Mouse (Mus musculus) liver, embryonic 14.5 days (tissue): Measurements from ENCODE around the gene Pabpn1. TPM values are rescaled to one million over a fixed set of nuclear protein-coding genes. Genes with fewer than 3 reads are reported as not detected.
"Not testable (repeated sequence)": the region's sequence is repeated elsewhere in the genome, so short reads cannot be mapped to it uniquely, and the experiment has no call there.

ENCODE experiments used
- ATAC-seq: fragments of 200-750 bp; cut with Nextera tagmentation; 2 replicates; pipeline ENCODE4 v1.8.0; 2017; ENCODE audit warnings: moderate number of reproducible peaks, mild to moderate bottlenecking, moderate library complexity; ENCODE audit not compliant: insufficient read depth
- DNase-seq, 3 experiments: peaks; one replicate each; pipeline ENCODE4 v3.0.0-alpha.2; 2012 to 2013; ENCODE audit warnings: low read depth in 3 of 3, low spot score in 3 of 3
- H3K27ac ChIP-seq: fragments of 300-500 bp; sonication (generic); 2 replicates; pipeline ENCODE4 v1.5.1; 2014; ENCODE audit warnings: moderate library complexity, mild to moderate bottlenecking, control low read depth, inconsistent platforms
- H3K27me3 ChIP-seq: fragments of 300-500 bp; sonication (generic); 2 replicates; pipeline ENCODE4 v1.6.1; 2014; ENCODE audit warnings: mild to moderate bottlenecking, low read length, moderate library complexity; ENCODE audit not compliant: control insufficient read depth, insufficient read depth
- H3K36me3 ChIP-seq: fragments of 300-500 bp; sonication (generic); replicated peaks from 2 replicates; pipeline ENCODE4 v1.6.1; 2014; ENCODE audit warnings: low read depth; ENCODE audit not compliant: control insufficient read depth, insufficient read depth
- H3K4me1 ChIP-seq, 2 experiments: fragments of 200-500 bp in 1 of 2; fragments of 300-500 bp in 1 of 2; sonication (generic) in 1 of 2; replicated peaks; 2 replicates each; pipeline ENCODE4 v1.6.1; 2012 to 2014; ENCODE audit warnings: antibody characterized with exemption in 1 of 2, inconsistent platforms in 1 of 2, low read length in 1 of 2; ENCODE audit not compliant: control insufficient read depth in 2 of 2, insufficient read depth in 2 of 2
- H3K4me2 ChIP-seq: fragments of 300-500 bp; sonication (generic); 2 replicates; pipeline ENCODE4 v1.6.1; 2014; ENCODE audit warnings: low read depth, mild to moderate bottlenecking, control low read depth, moderate library complexity
- H3K4me3 ChIP-seq, 2 experiments: fragments of 200-500 bp in 1 of 2; fragments of 300-500 bp in 1 of 2; sonication (generic) in 1 of 2; 2 replicates each; pipeline ENCODE4 v1.5.1; 2012 to 2014; ENCODE audit warnings: low read depth in 2 of 2, low read length in 2 of 2, mild to moderate bottlenecking in 2 of 2, control low read depth in 1 of 2, inconsistent platforms in 1 of 2, moderate library complexity in 1 of 2; ENCODE audit not compliant: insufficient read depth in 1 of 2
- H3K9ac ChIP-seq: fragments of 300-500 bp; sonication (generic); replicated peaks from 2 replicates; pipeline ENCODE4 v1.6.1; 2014; ENCODE audit warnings: mild to moderate bottlenecking, control low read depth, moderate library complexity
- H3K9me3 ChIP-seq: fragments of 300-500 bp; sonication (generic); 2 replicates; pipeline ENCODE4 v1.6.1; 2016; ENCODE audit warnings: low read length, mixed read lengths; ENCODE audit not compliant: control insufficient read depth
- CTCF ChIP-seq: IDR thresholded peaks from 2 replicates; pipeline ENCODE4 v1.5.1; 2016; ENCODE audit warnings: antibody characterized with exemption, low read depth, control low read depth
- EP300 ChIP-seq: IDR thresholded peaks from 2 replicates; pipeline ENCODE4 v1.6.1; 2016; ENCODE audit warnings: antibody characterized with exemption, low read depth
- WGBS: fragments of 180-500 bp; shearing (Covaris S2); extraction: QIAGEN DNeasy Blood & Tissue Kit; methylation state at CpG from one replicate; pipeline ENCODE4 v1.1.7; 2014; ENCODE audit not compliant: insufficient replicate concordance; 5-methylcytosine and 5-hydroxymethylcytosine counted together
- polyA plus RNA-seq, 2 experiments: library from polyadenylated mRNA; depleted of rRNA in 1 of 2; stranded (reverse) in 1 of 2; unstranded in 1 of 2; fragments of >200 nt; fragmentation: Nextera tagmentation in 1 of 2; extraction: Ambion mirVana in 1 of 2; gene quantifications; 2 replicates each; pipeline versions ENCODE4 v1.2.1 to v1.2.3; 2012 to 2014

The Pabpn1 gene
- polyA plus RNA-seq, 2 experiments = 47.1 to 110 TPM

DNA sequence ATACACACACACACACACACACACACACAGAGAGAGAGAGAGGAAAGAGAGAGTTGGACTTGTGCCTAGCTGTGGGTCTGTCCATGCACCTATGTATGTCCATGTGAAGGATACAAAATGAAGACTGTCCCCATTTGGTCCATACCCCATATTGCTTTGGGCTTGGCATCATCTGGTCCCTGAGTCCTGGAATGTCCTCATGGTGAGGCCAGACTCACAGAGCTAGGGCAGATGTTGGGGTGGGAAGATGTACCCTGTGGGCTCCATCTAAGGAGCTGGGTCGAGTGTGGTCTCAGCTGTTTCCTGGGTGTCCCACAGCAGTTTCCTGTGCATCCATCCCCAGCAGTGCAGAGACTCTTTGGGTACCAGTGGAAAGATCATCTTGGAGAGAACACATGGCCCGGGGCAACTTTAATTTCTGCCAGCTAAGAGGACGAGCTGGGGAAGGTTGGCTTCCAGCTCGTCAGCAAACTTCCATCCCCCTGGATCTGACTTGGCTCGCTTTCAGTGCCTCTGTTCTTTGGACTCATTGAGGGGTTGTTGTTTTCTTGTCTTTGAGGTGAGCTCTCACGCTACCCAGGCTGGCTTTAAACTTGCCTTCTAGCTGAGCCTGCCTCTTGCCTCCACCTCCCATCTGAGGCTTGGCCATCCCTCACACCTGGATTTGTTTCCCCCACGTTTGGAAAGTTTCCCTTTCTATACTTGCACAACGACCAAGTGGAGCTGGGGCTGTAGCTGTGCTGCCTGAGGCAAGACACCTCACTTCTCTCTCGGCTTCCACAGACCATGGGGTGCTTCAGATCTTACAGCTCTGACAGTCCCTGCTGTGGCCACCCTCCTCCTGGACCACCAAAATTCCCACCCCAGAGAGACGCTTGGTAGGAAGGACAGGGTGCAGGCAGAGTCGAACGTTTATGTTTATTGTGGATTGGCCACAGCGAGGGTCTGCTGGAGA is 49.0 kb downstream of the Pabpn1 start:
- TF ChIP-seq EP300 (no peak), CTCF (no peak)
- H3K4me1 ChIP-seq = no peaks in the 10 kb centered on the region
- WGBS = 40% methylated on average over 13 of the region's 13 CpGs
- DNase-seq (no peak), ATAC-seq (no peak)
- no peak overlapping the region for H3K4me2 ChIP-seq
- no peak overlapping the region for H3K27ac ChIP-seq
- no peak overlapping the region for H3K9ac ChIP-seq
- no peaks in the 10 kb centered on the region for H3K27me3 ChIP-seq
- H3K4me3 ChIP-seq = no peak overlapping the region
- no peaks in the 10 kb centered on the region for H3K36me3 ChIP-seq
- no peaks in the 10 kb centered on the region for H3K9me3 ChIP-seq

DNA sequence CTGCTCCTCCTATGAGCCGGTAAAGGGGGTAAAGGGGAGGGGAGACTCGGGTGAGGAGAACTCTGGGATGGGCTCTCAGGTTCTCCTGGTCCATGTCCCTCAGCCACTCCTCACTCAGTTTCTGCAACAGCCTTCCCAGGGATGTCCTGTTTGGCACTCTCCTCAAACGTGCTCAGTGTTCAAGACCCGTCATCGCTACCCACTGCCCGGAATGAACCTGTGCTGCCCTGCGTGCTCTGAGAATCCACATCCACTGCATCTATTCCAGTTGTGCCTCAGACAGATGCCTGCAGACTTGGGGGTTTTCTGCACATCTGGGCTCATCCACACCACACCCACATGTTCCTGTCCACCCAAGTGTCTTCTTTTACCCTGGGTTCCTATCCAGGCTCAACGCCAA is 50.2 kb downstream of the Pabpn1 start:
- no peak overlapping the region for H3K9ac ChIP-seq
- H3K27ac ChIP-seq = no peak overlapping the region
- no peaks in the 10 kb centered on the region for H3K36me3 ChIP-seq
- no peak overlapping the region for H3K4me2 ChIP-seq
- H3K4me3 ChIP-seq = no peak overlapping the region
- H3K27me3 ChIP-seq = no peaks in the 10 kb centered on the region
- H3K4me1 ChIP-seq = no peaks in the 10 kb centered on the region
- no peak for ATAC-seq
- H3K9me3 ChIP-seq = no peaks in the 10 kb centered on the region
- no peak for DNase-seq
- TF ChIP-seq CTCF (no peak), EP300 (no peak)
- 70% methylated on average over 8 of the region's 8 CpGs for WGBS

DNA sequence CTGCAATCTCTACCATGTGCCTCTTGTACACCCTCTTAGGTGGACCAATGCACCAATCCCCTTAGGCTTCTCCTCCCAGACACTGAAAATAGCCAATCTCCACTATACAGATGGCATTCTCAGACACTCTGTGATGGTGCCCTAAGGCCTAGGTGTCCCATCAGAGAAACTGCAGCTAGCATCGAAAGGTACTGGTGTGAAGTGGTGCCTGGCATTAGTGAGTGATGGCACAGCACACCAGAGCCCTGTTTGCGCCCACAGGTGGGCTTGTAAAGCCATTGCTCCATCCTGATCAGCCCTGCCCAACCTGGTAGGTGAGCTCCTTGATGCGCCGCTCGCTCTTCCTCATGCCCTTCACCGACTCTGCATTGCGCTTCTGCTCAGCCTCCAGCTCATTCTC is 51.7 kb downstream of the Pabpn1 start:
- no peaks in the 10 kb centered on the region for H3K4me1 ChIP-seq
- no peaks in the 10 kb centered on the region for H3K27me3 ChIP-seq
- DNase-seq (no peak), ATAC-seq (no peak)
- no peak for TF ChIP-seq CTCF
- no peak for TF ChIP-seq EP300
- H3K9ac ChIP-seq = no peak overlapping the region
- no peak overlapping the region for H3K4me2 ChIP-seq
- no peaks in the 10 kb centered on the region for H3K9me3 ChIP-seq
- WGBS = 75% methylated on average over 7 of the region's 7 CpGs
- H3K36me3 ChIP-seq = no peaks in the 10 kb centered on the region
- H3K27ac ChIP-seq = no peak overlapping the region
- H3K4me3 ChIP-seq = no peak overlapping the region

DNA sequence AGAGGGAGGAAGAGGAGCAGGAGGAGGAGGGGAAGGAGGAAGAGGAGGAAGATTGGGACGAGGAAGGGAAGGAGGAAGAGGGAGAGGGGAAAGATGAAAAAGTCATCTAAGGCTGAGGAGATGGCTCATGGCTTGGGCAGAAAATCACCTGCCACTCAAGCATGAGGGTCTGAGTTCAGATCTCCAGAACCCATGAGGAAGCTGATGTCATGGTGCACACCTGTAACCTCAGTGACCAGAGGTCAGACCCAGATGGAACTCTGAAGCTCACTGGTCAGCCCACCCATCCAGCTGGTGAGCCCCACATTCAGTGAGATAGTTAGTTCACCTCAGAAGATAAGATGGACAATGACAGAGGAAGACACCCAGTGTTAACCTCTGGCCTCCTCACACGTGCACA is 52.6 kb downstream of the Pabpn1 start:
- no peaks in the 10 kb centered on the region for H3K4me1 ChIP-seq
- no peak overlapping the region for H3K4me2 ChIP-seq
- 34% methylated on average over 2 of the region's 2 CpGs for WGBS
- DNase-seq (no peak), ATAC-seq (no peak)
- H3K27ac ChIP-seq = no peak overlapping the region
- no peaks in the 10 kb centered on the region for H3K9me3 ChIP-seq
- H3K9ac ChIP-seq = no peak overlapping the region
- TF ChIP-seq CTCF = no peak
- TF ChIP-seq EP300 = no peak
- H3K27me3 ChIP-seq = no peaks in the 10 kb centered on the region
- H3K4me3 ChIP-seq = no peak overlapping the region
- no peaks in the 10 kb centered on the region for H3K36me3 ChIP-seq

DNA sequence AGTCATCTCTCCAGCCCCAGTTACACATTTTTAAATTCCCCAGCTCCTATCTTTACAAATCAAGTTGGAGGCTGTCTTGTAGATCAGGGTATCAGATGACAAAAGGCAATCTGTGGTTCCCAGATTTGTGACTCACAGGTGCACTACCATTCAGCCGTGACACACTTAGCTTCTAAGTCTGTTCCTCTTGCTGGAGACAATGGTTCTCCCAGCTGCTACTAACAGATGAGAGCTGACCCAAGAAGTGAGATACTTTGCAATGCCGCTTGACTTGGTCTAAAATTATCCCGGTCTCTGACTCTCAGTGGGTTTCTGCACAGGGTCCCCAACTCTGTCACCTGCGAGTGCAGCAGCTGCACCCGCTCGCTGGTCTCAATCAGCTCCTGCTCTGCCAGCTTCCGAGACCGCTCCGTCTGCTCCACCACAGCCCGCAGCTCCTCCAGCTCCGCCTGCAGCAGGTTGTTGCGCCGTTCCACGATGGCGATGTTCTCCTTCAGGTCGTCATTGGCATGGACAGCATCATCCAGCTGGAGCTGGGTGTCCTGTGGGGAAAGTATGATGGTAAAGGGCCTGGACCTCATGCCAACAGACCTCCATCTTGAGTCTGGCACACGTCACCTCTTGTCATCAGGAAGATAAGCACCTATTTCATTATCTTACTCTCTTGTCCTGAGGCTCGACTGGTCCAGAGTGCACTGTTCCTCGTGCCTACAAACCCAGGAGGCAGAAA is 53.8 kb downstream of the Pabpn1 start:
- TF ChIP-seq CTCF = no peak
- TF ChIP-seq EP300 = no peak
- Histone ChIP-seq H3K27ac (no peak overlapping the region), H3K36me3 (no peaks in the 10 kb centered on the region), H3K9ac (no peak overlapping the region), H3K4me1 (no peaks in the 10 kb centered on the region), H3K9me3 (no peaks in the 10 kb centered on the region), H3K4me3 (no peak overlapping the region), H3K27me3 (no peaks in the 10 kb centered on the region), H3K4me2 (no peak overlapping the region)
- DNase-seq (no peak), ATAC-seq (no peak)
- WGBS = 69% methylated on average over 19 of the region's 19 CpGs

DNA sequence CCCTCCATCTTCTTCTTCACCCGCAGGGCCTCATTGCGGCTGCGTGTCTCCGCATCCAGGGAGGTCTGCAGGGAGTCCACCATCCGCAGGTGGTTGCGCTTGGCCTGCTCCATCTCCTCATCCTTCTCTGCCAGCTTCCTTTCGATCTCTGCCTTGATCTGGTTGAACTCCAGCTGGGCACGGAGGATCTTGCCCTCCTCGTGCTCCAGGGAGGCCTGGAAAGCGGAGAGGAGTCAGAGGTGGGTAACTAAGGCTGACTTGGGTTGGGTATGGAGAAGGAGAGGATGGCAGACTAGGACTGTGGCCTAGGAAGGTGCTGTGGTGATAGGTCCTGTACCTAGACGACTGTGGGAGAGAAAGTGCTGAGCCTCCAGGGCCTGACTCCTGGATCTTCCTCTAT is 54.7 kb downstream of the Pabpn1 start:
- H3K9me3 ChIP-seq, H3K36me3 ChIP-seq, H3K27me3 ChIP-seq, H3K4me2 ChIP-seq, H3K9ac ChIP-seq, DNase-seq, H3K4me1 ChIP-seq, H3K4me3 ChIP-seq, H3K27ac ChIP-seq, ATAC-seq: not testable (repeated sequence)
- 69% methylated on average over 9 of the region's 11 CpGs for WGBS
